Mouse (Mus musculus) testis, adult 2 months (tissue): ENCODE measurements at regions not wholly inside any gene's neighbourhood (a gene's known extent, or its start where the extent isn't known, plus 50 kb on each side); places are given as distances from the start of the nearest gene placed in this dataset.

ENCODE experiments used
- H3K27ac ChIP-seq: fragments of 200-500 bp; 2 replicates; pipeline ENCODE4 v1.5.1; 2012; ENCODE audit warnings: low read depth, low read length; ENCODE audit not compliant: control insufficient read depth, insufficient read depth
- H3K27me3 ChIP-seq: fragments of 200-500 bp; 2 replicates; pipeline ENCODE4 v1.6.1; 2012; ENCODE audit warnings: mild to moderate bottlenecking, low read length, moderate library complexity; ENCODE audit not compliant: control insufficient read depth, insufficient read depth
- H3K36me3 ChIP-seq: fragments of 200-500 bp; 2 replicates; pipeline ENCODE4 v1.6.1; 2012; ENCODE audit warnings: mild to moderate bottlenecking, low read length; ENCODE audit not compliant: control insufficient read depth, insufficient read depth
- H3K4me1 ChIP-seq: fragments of 200-500 bp; 2 replicates; pipeline ENCODE4 v1.6.1; 2012; ENCODE audit warnings: low read length; ENCODE audit not compliant: control insufficient read depth, insufficient read depth
- H3K4me3 ChIP-seq: fragments of 200-500 bp; 2 replicates; pipeline ENCODE4 v1.5.1; 2012; ENCODE audit warnings: low read depth, mild to moderate bottlenecking, low read length, moderate library complexity, mixed read lengths; ENCODE audit not compliant: control insufficient read depth
- CTCF ChIP-seq: fragments of 200-500 bp; IDR thresholded peaks from 2 replicates; pipeline ENCODE4 v1.5.1; 2012; ENCODE audit warnings: low read depth, mild to moderate bottlenecking, inconsistent platforms, low read length, moderate library complexity; ENCODE audit not compliant: control insufficient read depth, insufficient read depth, insufficient replicate concordance
- POLR2A ChIP-seq: fragments of 200-500 bp; IDR thresholded peaks from 2 replicates; pipeline ENCODE4 v1.6.1; 2012; ENCODE audit warnings: low read depth, mild to moderate bottlenecking, inconsistent platforms, low read length, moderate library complexity; ENCODE audit not compliant: control insufficient read depth

GRCm38 (mm10) chr5:43384689-43385375 lies 130.5 kb upstream of the C1qtnf7 start:
- H3K36me3 ChIP-seq = no peaks in the 10 kb centered on the region
- H3K4me3 ChIP-seq = no peak overlapping the region
- no peaks in the 10 kb centered on the region for H3K4me1 ChIP-seq
- TF ChIP-seq CTCF = no peak
- TF ChIP-seq POLR2A = no peak
- no peak overlapping the region for H3K27ac ChIP-seq
- no peaks in the 10 kb centered on the region for H3K27me3 ChIP-seq

DNA sequence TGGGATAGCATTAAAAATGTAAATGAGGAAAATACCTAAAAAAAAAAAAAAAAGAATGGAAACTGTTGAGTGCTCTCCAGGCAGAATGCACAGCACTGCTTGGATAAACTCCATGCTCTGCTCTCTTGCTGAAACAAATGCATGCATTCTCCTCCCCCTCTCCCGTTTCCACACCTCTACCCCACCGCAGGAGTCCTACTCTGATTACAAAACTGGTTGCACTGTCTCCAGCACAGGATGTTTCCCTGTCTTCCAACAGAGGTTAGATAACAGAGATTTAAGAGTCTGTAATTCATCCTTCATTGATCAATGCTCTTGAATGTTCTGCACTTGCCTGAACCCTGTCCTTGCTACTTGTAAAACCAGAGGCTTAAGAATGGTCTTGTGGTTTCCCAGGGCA lies 124.3 kb upstream of the C1qtnf7 start:
- no peak overlapping the region for H3K27ac ChIP-seq
- H3K36me3 ChIP-seq = no peaks in the 10 kb centered on the region
- no peak for TF ChIP-seq POLR2A
- TF ChIP-seq CTCF = no peak
- no peaks in the 10 kb centered on the region for H3K27me3 ChIP-seq
- no peak overlapping the region for H3K4me3 ChIP-seq
- no peaks in the 10 kb centered on the region for H3K4me1 ChIP-seq

- Histone ChIP-seq H3K36me3 (no peaks in the 10 kb centered on the region), H3K4me3 (no peak overlapping the region), H3K27me3 (no peaks in the 10 kb centered on the region), H3K4me1 (no peaks in the 10 kb centered on the region), H3K27ac (no peak overlapping the region)
- peak; percentile 57; the same call in 1 of the 2 replicates for TF ChIP-seq CTCF
- no peak for TF ChIP-seq POLR2A
These were observed 123.8 kb upstream of the C1qtnf7 start for GRCm38 (mm10) chr5:43391412-43392029.

DNA sequence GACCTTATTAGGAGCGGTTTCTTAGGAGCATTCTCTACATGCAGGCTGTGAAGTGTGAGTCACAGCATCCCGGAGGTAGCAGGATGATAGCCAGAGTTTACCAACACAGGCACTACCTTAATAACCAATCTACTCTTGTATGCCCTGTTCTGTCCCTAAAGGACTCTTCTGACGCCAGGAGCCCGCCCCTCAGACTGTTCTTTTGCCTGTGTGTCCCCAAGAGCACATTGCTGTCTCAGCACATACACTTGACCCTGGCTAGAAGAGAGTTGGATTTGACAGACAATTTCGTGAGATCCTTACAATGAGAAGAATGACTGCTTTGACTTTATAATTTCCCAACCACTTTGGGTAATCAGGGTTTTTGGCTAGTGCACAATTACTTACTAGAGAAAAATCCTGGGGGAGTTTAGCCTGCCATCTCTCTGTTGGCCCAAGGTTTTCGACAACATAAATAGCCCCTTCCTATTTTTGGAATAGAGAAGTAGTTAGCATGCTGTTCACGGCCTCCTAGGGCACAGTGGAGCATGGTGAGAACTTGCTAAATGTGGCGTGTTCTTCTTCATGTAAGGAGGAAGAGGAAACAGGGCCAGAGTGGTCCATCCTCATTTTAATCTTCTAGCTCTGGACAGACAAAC lies 122.3 kb upstream of the C1qtnf7 start:
- TF ChIP-seq POLR2A (no peak), CTCF (no peak)
- Histone ChIP-seq H3K27ac (no peak overlapping the region), H3K36me3 (no peaks in the 10 kb centered on the region), H3K4me1 (no peaks in the 10 kb centered on the region), H3K27me3 (no peaks in the 10 kb centered on the region), H3K4me3 (no peak overlapping the region)

- no peaks in the 10 kb centered on the region for H3K4me1 ChIP-seq
- H3K36me3 ChIP-seq = no peaks in the 10 kb centered on the region
- H3K27ac ChIP-seq = no peak overlapping the region
- no peak overlapping the region for H3K4me3 ChIP-seq
- H3K27me3 ChIP-seq = no peaks in the 10 kb centered on the region
- TF ChIP-seq POLR2A = no peak
- no peak for TF ChIP-seq CTCF
These were observed 98.1 kb upstream of the C1qtnf7 start for GRCm38 (mm10) chr5:43417259-43417658.

DNA sequence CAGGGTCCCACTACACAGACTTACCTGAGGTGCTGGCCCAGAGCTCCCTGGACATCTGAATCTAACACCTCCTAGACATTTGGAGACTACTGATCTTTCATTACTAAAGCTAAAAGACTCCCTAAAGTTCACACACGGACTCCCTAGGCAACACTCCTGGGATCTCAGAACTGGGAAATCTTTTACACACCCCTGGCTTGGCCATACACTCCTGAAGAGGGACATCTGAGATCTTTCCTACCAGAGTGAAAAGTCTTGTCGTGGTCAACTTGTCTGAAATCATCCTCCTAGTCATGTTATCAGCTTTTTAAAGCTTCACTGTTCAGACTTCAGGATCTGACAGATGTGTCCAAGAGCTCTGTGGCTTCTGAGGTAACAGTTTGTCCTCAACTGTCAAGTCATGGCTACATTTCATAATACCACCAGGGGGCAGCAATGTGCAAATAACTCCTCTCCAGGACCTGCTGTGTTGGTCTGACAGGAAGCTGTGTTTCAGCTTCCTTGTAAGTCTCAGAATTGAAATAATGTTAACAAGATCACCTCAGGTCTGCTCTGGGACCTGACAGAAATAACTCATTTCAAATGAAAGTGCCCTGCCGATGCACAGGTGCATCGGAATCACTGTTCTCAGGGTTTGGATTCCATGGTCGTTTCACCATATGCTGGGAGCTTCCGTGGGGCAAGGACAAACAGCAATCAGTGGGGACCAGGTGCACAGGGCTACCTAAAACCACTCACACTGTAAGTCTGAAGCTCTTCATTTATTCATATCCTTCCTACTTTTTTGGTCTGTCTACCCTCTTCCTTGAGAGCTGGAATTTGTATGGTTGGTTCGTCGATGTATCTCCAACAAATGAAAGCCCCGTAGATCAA lies 92.3 kb upstream of the C1qtnf7 start:
- no peaks in the 10 kb centered on the region for H3K36me3 ChIP-seq
- TF ChIP-seq POLR2A (no peak), CTCF (no peak)

More for the DNA sequence above, 92.3 kb upstream of the C1qtnf7 start:
- Histone ChIP-seq H3K4me1 (peaks cover 2% of the 10 kb centered on the region; the same call in 1 of the 2 replicates), H3K4me3 (no peak overlapping the region), H3K27me3 (no peaks in the 10 kb centered on the region), H3K27ac (peak overlapping the region; percentile 63; the same call in 1 of the 2 replicates)
